Mouse (Mus musculus) liver, embryonic 16.5 days (tissue): Measurements from ENCODE around the gene Ppp2r5b. TPM values are rescaled to one million over a fixed set of nuclear protein-coding genes. Genes with fewer than 3 reads are reported as not detected.
A peak's percentile ranks its signal among the peaks of the same experiment; 100 is the strongest.

ENCODE experiments used
- ATAC-seq: fragments of 200-750 bp; cut with Nextera tagmentation; 2 replicates; pipeline ENCODE4 v1.8.0; 2017; ENCODE audit warnings: low read depth, mild to moderate bottlenecking, moderate number of reproducible peaks, moderate library complexity
- H3K27ac ChIP-seq: fragments of 300-500 bp; sonication (generic); 2 replicates; pipeline ENCODE4 v1.5.1; 2014; ENCODE audit warnings: mild to moderate bottlenecking, low read length
- H3K27me3 ChIP-seq: fragments of 300-500 bp; sonication (generic); 2 replicates; pipeline ENCODE4 v1.6.1; 2014; ENCODE audit warnings: low read depth, low read length, mixed read lengths; ENCODE audit not compliant: control insufficient read depth, insufficient read depth
- H3K36me3 ChIP-seq: fragments of 300-500 bp; sonication (generic); 2 replicates; pipeline ENCODE4 v1.6.1; 2014; ENCODE audit warnings: mild to moderate bottlenecking; ENCODE audit not compliant: control insufficient read depth, insufficient read depth
- H3K4me1 ChIP-seq: fragments of 300-500 bp; sonication (generic); 2 replicates; pipeline ENCODE4 v1.6.1; 2014; ENCODE audit warnings: low read depth, low read length, mixed read lengths; ENCODE audit not compliant: control insufficient read depth
- H3K4me2 ChIP-seq: fragments of 300-500 bp; sonication (generic); 2 replicates; pipeline ENCODE4 v1.6.1; 2014; ENCODE audit warnings: low read depth, low read length, mixed read lengths
- H3K4me3 ChIP-seq: fragments of 300-500 bp; sonication (generic); 2 replicates; pipeline ENCODE4 v1.5.1; 2014; ENCODE audit warnings: low read depth, mild to moderate bottlenecking, low read length
- H3K9ac ChIP-seq: fragments of 300-500 bp; sonication (generic); 2 replicates; pipeline ENCODE4 v1.6.1; 2014; ENCODE audit warnings: low read depth, low read length
- H3K9me3 ChIP-seq: fragments of 300-500 bp; sonication (generic); replicated peaks from 2 replicates; pipeline ENCODE4 v1.6.1; 2016; ENCODE audit warnings: low read length; ENCODE audit not compliant: control insufficient read depth
- WGBS: fragments of 180-500 bp; shearing (Covaris S2); extraction: QIAGEN DNeasy Blood & Tissue Kit; methylation state at CpG from one replicate; pipeline ENCODE4 v1.1.7; 2014; ENCODE audit not compliant: insufficient replicate concordance; 5-methylcytosine and 5-hydroxymethylcytosine counted together
- polyA plus RNA-seq: library from polyadenylated mRNA; unstranded; fragments of >200 nt; fragmentation: Nextera tagmentation; extraction: Ambion mirVana; gene quantifications from 2 replicates; pipeline ENCODE4 v1.2.1, GENCODE M21; 2015

The Ppp2r5b gene
- polyA plus RNA-seq, 1 experiment from 2014 or later = 3.7 TPM

DNA sequence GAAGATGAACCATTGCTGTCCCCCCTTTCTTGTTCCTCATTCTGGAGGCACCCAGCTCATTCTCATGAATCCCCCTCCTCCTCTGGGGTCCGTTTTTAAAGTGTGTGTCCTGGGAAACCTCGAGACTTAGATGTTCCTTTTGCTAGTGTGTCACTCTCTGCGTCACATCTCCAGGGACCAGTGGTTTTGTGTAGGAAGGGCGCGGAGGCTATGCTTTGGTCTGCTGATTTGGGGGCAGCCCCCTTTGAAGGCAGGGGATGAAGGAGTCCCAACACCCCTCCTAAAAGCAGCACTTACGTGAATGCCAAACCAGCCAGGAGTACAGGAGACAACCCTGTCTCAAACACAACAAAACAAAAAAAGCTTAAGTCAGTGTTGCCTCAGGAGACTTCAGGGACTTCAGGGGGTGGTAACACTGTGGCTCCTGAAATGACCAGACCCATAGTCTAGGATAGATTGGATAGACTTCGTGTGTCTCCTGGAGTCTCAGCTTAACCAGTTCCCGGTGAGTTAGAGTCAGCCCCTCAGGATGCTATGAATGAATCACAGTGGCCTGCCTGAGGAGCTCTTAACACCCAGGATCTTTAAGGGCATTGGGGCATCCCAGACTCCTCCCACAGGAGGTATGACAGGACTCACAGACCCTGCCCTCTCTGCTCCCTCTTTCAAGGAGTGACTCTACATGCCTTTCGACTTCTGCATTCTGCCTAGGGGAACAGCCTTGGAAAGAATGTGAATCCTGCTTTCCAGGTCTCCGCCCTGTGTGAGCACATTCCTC is 42.2 kb upstream of the Ppp2r5b start:
- Histone ChIP-seq H3K9me3 (no peaks in the 10 kb centered on the region), H3K4me2 (peak overlapping the region; percentile 98), H3K27me3 (no peaks in the 10 kb centered on the region), H3K27ac (peak overlapping the region; percentile 88), H3K4me1 (peaks cover 72% of the 10 kb centered on the region), H3K9ac (peak overlapping the region; percentile 89), H3K4me3 (peak overlapping the region; percentile 85), H3K36me3 (peaks cover 14% of the 10 kb centered on the region)
- peak; percentile 20 for ATAC-seq
- 8% methylated on average over 10 of the region's 10 CpGs for WGBS

DNA sequence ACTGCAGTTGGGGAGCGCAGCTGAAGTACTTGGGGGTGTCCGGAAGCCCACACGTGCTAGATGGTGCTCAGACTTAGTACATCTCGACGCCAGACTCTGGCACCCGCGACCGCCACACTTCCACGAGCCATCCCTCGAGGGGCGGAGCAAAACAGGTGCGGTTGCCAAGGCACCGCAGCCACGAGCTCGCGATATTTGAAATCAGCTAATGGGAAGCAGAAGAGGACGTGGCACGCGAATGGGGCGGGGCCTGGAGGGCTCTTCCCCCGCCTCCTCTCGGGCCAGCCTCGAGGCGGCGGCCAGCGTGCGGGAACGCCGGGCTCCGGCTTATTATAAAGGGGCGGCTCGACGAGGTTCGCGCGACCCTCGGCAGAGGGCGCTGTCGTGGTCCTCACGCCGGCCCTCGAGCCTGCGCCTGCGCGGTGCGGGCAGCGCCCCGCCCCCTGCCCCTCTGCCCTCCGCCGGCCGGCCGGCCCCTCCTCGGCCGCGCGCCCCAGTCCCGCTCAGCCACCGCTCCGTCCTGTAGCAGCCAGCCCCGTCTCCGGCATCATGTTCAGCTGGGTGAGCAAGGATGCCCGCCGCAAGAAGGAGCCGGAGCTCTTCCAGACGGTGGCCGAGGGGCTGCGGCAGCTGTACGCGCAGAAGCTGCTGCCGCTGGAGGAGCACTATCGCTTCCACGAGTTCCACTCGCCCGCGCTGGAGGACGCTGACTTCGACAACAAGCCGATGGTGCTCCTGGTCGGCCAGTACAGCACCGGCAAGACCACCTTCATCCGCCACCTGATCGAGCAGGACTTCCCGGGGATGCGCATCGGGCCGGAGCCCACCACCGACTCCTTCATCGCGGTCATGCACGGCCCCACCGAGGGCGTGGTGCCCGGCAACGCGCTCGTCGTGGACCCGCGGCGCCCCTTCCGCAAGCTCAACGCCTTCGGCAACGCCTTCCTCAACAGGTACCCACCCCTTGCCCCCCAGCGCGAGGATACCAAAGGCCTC is 41.1 kb upstream of the Ppp2r5b start, which contains the start of gene Ehd1:
Gene Ehd1 (plus strand): TSS at position 300 of the 996 bp plus-strand sequence.
- H3K4me3 ChIP-seq = peak within 1 kb of the TSS; percentile 85
- peaks cover 8% of the 10 kb centered on the region for H3K36me3 ChIP-seq
- peak within 1 kb of the TSS; percentile 89 for H3K9ac ChIP-seq
- H3K27me3 ChIP-seq = no peaks in the 10 kb centered on the region
- under 1% methylated on average over 102 of the region's 106 CpGs for WGBS
- H3K27ac ChIP-seq = peak within 1 kb of the TSS; percentile 88
- peak within 1 kb of the TSS; percentile 98 for H3K4me2 ChIP-seq
- peaks cover 64% of the 10 kb centered on the region for H3K4me1 ChIP-seq
- no peaks in the 10 kb centered on the region for H3K9me3 ChIP-seq
- ATAC-seq = peak; percentile 92

DNA sequence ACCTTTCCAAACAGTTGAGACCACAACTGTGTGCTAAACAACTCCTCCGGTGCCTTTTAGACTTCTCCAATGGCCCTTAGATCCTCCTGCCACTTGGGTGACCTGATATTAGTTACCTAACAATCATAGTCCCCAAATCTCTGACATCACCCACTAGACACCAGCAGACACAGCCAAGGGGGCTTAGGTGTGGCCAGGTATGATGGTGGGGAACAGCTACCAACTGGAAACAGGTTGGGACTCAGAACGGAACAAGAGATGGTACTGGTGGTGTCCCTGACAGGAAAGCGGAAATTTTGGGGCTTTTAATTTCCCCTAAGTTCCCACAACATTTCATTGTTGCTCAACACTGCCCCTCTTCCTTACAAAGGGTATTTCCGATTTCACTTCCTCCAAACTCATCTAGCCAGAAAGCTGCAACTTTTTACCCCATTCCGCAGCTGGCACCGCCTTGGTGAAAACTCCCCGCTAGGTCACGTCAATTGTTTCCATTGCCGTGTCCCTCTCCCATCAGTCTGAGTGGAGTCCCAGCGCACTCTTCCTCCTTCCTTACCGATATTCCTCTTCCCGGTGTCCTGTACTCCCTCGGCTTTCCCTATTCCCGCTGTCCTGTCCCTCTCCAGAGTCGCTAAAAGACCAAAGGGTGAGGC is 40.2 kb upstream of the Ppp2r5b start:
- H3K4me1 ChIP-seq = peaks cover 59% of the 10 kb centered on the region
- peaks cover 2% of the 10 kb centered on the region; the same call in 1 of the 2 replicates for H3K36me3 ChIP-seq
- H3K4me2 ChIP-seq = peak overlapping the region; percentile 98
- no peak for ATAC-seq
- H3K4me3 ChIP-seq = peak overlapping the region; percentile 85
- peak overlapping the region; percentile 87 for H3K27ac ChIP-seq
- H3K9ac ChIP-seq = peak overlapping the region; percentile 68
- no peaks in the 10 kb centered on the region for H3K27me3 ChIP-seq
- H3K9me3 ChIP-seq = no peaks in the 10 kb centered on the region
- 4% methylated on average over 15 of the region's 15 CpGs for WGBS

DNA sequence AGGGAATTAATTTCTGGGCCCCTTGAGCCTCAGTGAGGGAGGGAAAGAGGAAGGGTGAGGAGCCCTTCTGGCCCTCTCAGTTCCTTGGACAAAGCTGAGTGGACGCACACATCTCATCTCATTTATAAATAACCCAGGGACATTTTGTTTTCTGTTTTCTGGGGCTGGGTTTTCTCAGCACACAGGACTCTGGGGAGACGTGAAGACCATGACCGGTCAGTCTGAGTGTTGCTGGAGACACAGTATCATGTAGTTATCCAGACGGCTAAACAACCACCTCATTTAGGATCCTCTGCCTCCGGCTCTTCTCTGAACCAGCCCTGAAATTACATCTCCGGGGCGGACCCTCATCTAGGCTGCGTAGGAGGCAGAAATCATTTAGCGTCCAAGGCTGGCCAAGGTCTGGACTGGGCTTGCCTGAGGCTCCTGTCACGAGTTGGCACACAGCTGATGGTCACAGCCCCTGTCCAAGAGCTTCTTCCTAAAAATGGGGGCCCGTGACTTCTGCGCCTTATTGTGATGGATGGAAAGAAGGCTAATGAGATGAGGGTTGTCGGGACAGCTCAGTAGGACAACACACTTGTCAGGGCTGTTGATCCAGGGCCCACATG is 38.4 kb upstream of the Ppp2r5b start:
- Histone ChIP-seq H3K36me3 (no peaks in the 10 kb centered on the region), H3K27ac (0 out of 2 replicates have a peak overlapping the region, but pooled peaks have one; percentile 13), H3K4me3 (no peak overlapping the region), H3K4me2 (no peak overlapping the region), H3K4me1 (peaks cover 53% of the 10 kb centered on the region), H3K9me3 (no peaks in the 10 kb centered on the region), H3K27me3 (no peaks in the 10 kb centered on the region), H3K9ac (no peak overlapping the region)
- ATAC-seq = no peak
- 82% methylated on average over 13 of the region's 13 CpGs for WGBS

DNA sequence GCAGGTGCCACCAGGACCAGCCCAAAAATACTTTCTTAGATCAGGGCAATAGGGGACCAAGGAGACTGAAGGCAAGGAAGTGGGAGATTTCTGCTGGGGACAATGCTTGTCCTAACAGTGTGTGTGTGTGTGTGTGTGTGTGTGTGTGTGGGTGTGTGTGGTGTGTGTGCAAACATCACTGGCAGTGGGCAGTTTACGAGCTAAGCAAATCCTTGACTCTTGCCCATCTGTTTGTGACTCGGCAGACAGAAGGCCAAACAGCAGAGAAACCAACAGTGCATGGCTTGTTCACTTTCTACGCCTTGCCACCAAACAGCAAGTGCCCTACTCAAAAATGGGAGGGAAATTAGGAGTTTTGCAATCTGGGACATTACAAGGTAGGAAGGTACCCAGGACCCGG is 37.9 kb upstream of the Ppp2r5b start:
- no peak for ATAC-seq

DNA sequence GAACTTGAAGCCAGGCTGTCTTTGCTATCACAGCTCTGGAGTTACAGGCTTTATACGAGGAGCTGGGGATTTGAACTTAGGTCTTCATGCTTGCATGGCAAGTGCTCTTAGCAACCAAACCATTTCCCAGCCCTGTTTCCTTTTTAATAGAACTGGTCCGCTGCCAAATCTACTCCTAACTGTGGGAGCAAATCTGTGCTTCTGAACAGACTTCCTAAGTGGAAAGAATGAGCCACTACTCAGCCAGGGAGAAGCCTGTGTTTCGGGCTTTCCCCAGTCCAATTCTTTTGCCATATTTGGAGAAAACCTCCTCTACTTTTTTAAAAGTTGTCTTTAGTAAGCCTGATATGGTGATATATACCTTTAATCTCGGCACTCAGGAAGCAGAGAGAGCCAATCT is 37.1 kb upstream of the Ppp2r5b start:
- H3K27me3 ChIP-seq = no peaks in the 10 kb centered on the region
- peaks cover 48% of the 10 kb centered on the region for H3K4me1 ChIP-seq
- no peaks in the 10 kb centered on the region for H3K9me3 ChIP-seq
- H3K36me3 ChIP-seq = no peaks in the 10 kb centered on the region
- no peak overlapping the region for H3K9ac ChIP-seq
- WGBS = 79% methylated on average over 4 of the region's 4 CpGs
- no peak for ATAC-seq
- H3K4me3 ChIP-seq = no peak overlapping the region
- no peak overlapping the region for H3K4me2 ChIP-seq
- no peak overlapping the region for H3K27ac ChIP-seq

More for the DNA sequence above, 37.9 kb upstream of the Ppp2r5b start:
- no peaks in the 10 kb centered on the region for H3K9me3 ChIP-seq
- H3K4me2 ChIP-seq = no peak overlapping the region
- H3K4me3 ChIP-seq = no peak overlapping the region
- 61% methylated on average over 4 of the region's 4 CpGs for WGBS
- 0 out of 2 replicates have a peak overlapping the region, but pooled peaks have one; percentile 13 for H3K27ac ChIP-seq
- H3K36me3 ChIP-seq = no peaks in the 10 kb centered on the region
- no peak overlapping the region for H3K9ac ChIP-seq
- no peaks in the 10 kb centered on the region for H3K27me3 ChIP-seq
- H3K4me1 ChIP-seq = peaks cover 52% of the 10 kb centered on the region

DNA sequence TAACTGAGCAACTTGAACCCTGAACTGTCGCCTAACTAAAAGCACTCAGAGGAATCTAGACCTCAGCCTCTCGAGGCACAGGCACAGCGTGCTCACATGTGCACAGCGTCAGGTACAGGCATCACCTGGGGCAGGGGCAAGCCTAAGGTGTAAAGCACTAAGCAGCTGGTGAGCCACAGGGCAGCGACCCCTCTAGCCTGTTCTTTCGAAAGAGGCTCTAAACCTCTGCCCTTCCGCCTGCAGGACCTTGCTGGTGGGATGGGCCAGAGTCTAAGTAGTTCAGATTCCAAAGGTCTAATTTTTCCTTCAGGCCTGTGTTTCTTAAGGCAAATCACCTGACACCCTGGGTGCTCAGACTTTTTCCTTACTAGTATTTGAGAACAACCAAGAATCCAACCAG is 36.4 kb upstream of the Ppp2r5b start:
- no peak for ATAC-seq
- Histone ChIP-seq H3K27ac (no peak overlapping the region), H3K27me3 (no peaks in the 10 kb centered on the region), H3K4me2 (no peak overlapping the region), H3K4me1 (peaks cover 45% of the 10 kb centered on the region), H3K9me3 (no peaks in the 10 kb centered on the region), H3K9ac (no peak overlapping the region), H3K4me3 (no peak overlapping the region), H3K36me3 (no peaks in the 10 kb centered on the region)
- WGBS = 63% methylated on average over 7 of the region's 7 CpGs

DNA sequence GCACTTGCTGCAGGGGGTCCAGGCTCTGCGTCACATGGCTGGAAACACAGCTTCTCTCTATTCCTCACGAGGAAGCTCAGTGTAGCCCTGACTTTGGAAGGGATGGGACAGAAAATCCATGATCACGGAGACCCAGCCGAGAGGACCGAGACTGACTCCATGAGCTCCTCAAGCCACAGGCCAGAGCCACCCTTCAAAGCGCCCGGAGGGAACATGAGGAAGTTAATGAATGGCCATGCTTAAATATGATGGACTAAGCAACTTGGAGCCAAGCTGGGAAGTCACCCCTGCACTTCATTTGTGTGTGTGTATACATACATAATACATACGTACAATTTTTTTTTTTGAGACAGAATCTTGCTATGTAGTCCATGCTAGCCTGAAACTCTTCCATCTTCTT is 35.5 kb upstream of the Ppp2r5b start:
- Histone ChIP-seq H3K9ac (no peak overlapping the region), H3K4me2 (no peak overlapping the region), H3K27me3 (no peaks in the 10 kb centered on the region), H3K4me3 (no peak overlapping the region), H3K27ac (no peak overlapping the region), H3K4me1 (peaks cover 48% of the 10 kb centered on the region), H3K9me3 (no peaks in the 10 kb centered on the region), H3K36me3 (no peaks in the 10 kb centered on the region)
- no peak for ATAC-seq
- 67% methylated on average over 8 of the region's 8 CpGs for WGBS
